Mouse (Mus musculus): Measurements from ENCODE around the gene Cacna1g. TPM values are rescaled to one million over a fixed set of nuclear protein-coding genes. Genes with fewer than 3 reads are reported as not detected.

Cacna1g gene
- polyA plus RNA-seq, 1 experiment from 2014 or later = 8.1 TPM

DNA sequence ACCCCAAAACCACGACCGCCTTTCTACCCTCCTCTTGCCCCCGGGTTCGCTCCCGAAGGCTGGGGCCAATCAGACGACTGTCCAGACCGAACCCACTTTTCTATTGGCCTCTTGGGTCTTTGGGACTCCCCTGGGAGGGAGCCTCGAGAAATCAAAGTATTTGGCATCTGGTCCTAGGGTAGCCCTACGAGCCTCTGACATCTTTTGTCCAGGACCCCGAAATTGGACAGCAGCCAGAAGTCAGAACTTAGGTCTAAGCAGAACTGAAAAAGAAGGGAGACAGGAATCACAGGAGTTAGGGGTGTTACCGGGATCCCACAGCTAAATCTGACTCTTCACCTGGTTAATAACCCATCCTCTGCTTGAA lies 529 bp upstream of the Cacna1g start:
- peaks cover 78% of the 10 kb centered on the region for H3K4me1 ChIP-seq
- DNase-seq (ENCODE audit: low spot score) = no peak
- peaks cover 76% of the 10 kb centered on the region for H3K27me3 ChIP-seq (ENCODE audit: low read depth, poor library complexity, severe bottlenecking)

DNA sequence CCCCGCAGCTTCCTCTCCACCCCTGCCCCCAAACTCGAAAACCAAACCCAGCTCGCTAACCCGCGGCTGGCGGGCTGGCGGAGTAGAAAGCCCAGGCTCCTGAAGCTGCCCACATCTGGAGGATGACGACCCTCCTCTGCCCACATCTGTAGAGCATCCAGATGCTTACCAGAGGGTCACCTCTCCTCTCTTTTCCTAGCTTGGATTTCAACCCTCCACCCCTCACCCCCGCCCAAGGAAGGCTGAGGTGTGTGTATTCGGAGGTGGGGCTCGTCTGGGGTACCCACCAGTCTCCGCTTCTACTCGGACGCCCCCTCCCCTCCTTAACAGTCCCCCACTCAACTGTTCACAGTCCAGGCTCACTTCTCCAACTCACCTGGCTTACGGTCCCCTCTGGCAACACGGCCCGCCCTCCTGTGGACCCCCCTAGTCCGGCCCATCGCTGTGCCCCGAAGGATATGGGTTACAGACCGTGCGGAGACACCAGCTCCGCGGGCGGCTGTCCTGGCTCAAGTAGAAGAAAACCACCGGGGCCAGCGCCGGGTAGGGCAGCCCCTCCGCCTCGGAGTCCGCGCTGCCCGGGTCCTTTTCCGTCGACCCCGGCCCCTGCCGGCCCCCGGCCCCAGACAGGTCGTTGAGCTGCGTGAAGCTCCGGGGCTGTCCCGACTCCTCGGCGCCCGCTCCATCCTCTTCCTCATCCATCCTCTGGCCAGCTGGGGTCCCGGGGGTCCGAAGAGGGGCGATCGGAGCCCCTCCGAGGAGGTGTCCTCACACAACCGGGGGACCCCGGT lies 887 bp downstream of the Cacna1g start:
- WGBS = under 1% methylated on average over 52 of the region's 52 CpGs
- peak overlapping the region; percentile 96 for H3K4me3 ChIP-seq
- no peaks in the 10 kb centered on the region for H3K36me3 ChIP-seq
- peak overlapping the region; percentile 96 for H3K27ac ChIP-seq (replicated peaks)
- H3K27me3 ChIP-seq (ENCODE audit: low read depth, poor library complexity, severe bottlenecking) = peaks cover 67% of the 10 kb centered on the region
- no peaks in the 10 kb centered on the region for H3K9me3 ChIP-seq (replicated peaks)
- DNase-seq (ENCODE audit: low spot score) = peak; percentile 64
- peaks cover 91% of the 10 kb centered on the region for H3K4me1 ChIP-seq

More for the DNA sequence above, 529 bp upstream of the Cacna1g start:
- Histone ChIP-seq H3K36me3 (no peaks in the 10 kb centered on the region), H3K4me3 (peak overlapping the region; percentile 96), H3K9me3 (replicated peaks) (no peaks in the 10 kb centered on the region), H3K27ac (replicated peaks) (peak overlapping the region; percentile 96)
- under 1% methylated on average over 11 of the region's 11 CpGs for WGBS

GRCm38 (mm10) chr11:94472585-94472915 lies 1.4 kb downstream of the Cacna1g start:
- H3K9me3 ChIP-seq (replicated peaks) = no peaks in the 10 kb centered on the region
- H3K36me3 ChIP-seq = no peaks in the 10 kb centered on the region
- H3K27me3 ChIP-seq (ENCODE audit: low read depth, poor library complexity, severe bottlenecking) = peaks cover 62% of the 10 kb centered on the region
- WGBS = under 1% methylated on average over 15 of the region's 15 CpGs
- DNase-seq (ENCODE audit: low spot score) = peak; percentile 50
- H3K27ac ChIP-seq (replicated peaks) = peak overlapping the region; percentile 96
- H3K4me3 ChIP-seq = peak overlapping the region; percentile 96
- H3K4me1 ChIP-seq = peaks cover 91% of the 10 kb centered on the region

- Histone ChIP-seq H3K27ac (replicated peaks) (peak overlapping the region; percentile 96), H3K9me3 (replicated peaks) (no peaks in the 10 kb centered on the region), H3K36me3 (no peaks in the 10 kb centered on the region), H3K27me3 (ENCODE audit: low read depth, poor library complexity, severe bottlenecking) (peaks cover 56% of the 10 kb centered on the region), H3K4me3 (peak overlapping the region; percentile 96), H3K4me1 (peaks cover 95% of the 10 kb centered on the region)
- peak; percentile 45 for DNase-seq (ENCODE audit: low spot score)
- 1% methylated on average over 17 of the region's 17 CpGs for WGBS
Measured at GRCm38 (mm10) chr11:94471740-94472584, 2.0 kb downstream of the Cacna1g start.

DNA sequence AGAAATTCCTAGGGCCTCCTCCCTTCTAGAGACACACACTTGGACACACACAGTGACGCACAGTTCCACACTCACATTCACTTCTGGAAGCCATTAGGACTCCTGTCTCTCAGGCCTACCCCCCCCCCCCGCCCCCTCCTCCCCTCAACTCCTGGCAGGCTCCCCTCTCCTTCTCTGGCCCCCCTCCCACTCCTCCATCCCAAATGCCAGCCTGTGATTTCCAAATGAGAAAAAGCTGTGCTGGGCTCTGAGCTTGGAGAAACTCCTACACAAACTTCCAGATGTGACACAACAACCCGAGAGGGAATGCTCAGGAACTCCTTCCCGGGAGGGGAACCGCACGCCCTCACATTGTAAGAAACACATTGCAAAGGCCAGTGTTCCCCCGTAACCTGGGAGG lies 3.6 kb downstream of the Cacna1g start:
- Histone ChIP-seq H3K4me3 (peak overlapping the region; percentile 96; the same call in 1 of the 2 replicates), H3K27me3 (ENCODE audit: low read depth, poor library complexity, severe bottlenecking) (peaks cover 40% of the 10 kb centered on the region), H3K9me3 (replicated peaks) (no peaks in the 10 kb centered on the region), H3K36me3 (peaks cover 3% of the 10 kb centered on the region), H3K4me1 (peaks cover 100% of the 10 kb centered on the region), H3K27ac (replicated peaks) (peak overlapping the region; percentile 96)
- peak; percentile 43 for DNase-seq (ENCODE audit: low spot score)
- WGBS = 24% methylated on average over 7 of the region's 7 CpGs

GRCm38 (mm10) chr11:94469136-94470064 lies 4.6 kb downstream of the Cacna1g start:
- H3K9me3 ChIP-seq (replicated peaks) = no peaks in the 10 kb centered on the region
- DNase-seq (ENCODE audit: low spot score) = peak; percentile 39
- peaks cover 6% of the 10 kb centered on the region for H3K36me3 ChIP-seq
- H3K27ac ChIP-seq (replicated peaks) = peak overlapping the region; percentile 96
- H3K4me1 ChIP-seq = peaks cover 100% of the 10 kb centered on the region
- peaks cover 30% of the 10 kb centered on the region for H3K27me3 ChIP-seq (ENCODE audit: low read depth, poor library complexity, severe bottlenecking)
- peak overlapping the region; percentile 96 for H3K4me3 ChIP-seq
- 13% methylated on average over 9 of the region's 9 CpGs for WGBS

GRCm38 (mm10) chr11:94468582-94469064 lies 5.4 kb downstream of the Cacna1g start:
- Histone ChIP-seq H3K4me3 (peak overlapping the region; percentile 96), H3K27me3 (ENCODE audit: low read depth, poor library complexity, severe bottlenecking) (peaks cover 28% of the 10 kb centered on the region), H3K4me1 (peaks cover 98% of the 10 kb centered on the region), H3K9me3 (replicated peaks) (no peaks in the 10 kb centered on the region), H3K27ac (replicated peaks) (peak overlapping the region; percentile 96), H3K36me3 (peaks cover 6% of the 10 kb centered on the region)
- 21% methylated on average over 4 of the region's 4 CpGs for WGBS
- DNase-seq (ENCODE audit: low spot score) = peak; percentile 93

DNA sequence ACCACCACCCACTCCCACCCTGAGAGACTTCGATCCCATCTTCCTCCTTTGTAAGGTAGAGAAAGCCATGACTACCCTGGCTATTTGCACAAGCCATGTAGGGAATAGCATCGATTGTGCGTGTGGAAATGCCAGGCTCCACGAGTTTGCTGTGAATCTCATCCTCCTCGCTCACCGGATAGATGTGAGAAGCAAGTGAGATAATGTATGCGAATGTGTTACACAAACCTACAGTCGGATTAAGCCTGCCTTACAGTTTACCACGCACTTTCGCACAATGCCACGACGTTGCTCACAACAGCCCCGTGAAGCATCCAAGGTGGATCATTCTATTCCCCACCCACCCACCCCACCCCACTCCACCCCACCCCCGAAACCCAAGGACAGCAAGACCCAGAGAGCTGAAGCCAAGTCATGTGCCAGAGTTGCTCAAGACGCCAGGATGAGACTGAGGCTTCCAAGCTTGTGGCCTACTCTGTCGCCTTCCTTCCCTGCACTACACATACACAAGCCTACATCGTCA lies 7.6 kb downstream of the Cacna1g start:
- peaks cover 17% of the 10 kb centered on the region for H3K36me3 ChIP-seq
- peaks cover 6% of the 10 kb centered on the region for H3K27me3 ChIP-seq (ENCODE audit: low read depth, poor library complexity, severe bottlenecking)
- H3K4me3 ChIP-seq = no peak overlapping the region
- H3K9me3 ChIP-seq (replicated peaks) = no peaks in the 10 kb centered on the region
- DNase-seq (ENCODE audit: low spot score) = no peak
- H3K27ac ChIP-seq (replicated peaks) = peak overlapping the region; percentile 46; the same call in 1 of the 2 replicates
- 90% methylated on average over 17 of the region's 17 CpGs for WGBS
- peaks cover 76% of the 10 kb centered on the region for H3K4me1 ChIP-seq

DNA sequence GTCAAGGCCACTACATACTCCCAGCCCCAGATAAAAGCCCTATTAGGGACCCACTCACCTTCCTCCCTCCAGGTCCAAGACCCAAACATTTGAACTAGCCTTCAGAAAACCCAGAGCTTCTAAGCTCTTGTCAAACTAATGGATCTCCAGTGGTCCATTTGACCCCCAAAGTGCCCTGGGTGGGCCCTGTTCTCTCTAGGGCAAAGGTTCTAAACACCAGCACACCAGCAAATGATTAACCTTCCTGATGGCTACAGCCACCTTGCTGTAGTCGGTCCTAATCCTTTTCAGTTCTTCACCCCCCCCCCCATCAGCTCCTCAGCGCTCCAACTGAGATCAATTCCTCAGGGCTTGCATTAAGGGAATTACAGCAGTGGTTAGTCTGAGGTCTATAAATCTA lies 9.8 kb downstream of the Cacna1g start:
- WGBS = 61% methylated on average over 2 of the region's 2 CpGs
- no peaks in the 10 kb centered on the region for H3K27me3 ChIP-seq (ENCODE audit: low read depth, poor library complexity, severe bottlenecking)
- no peak overlapping the region for H3K4me3 ChIP-seq
- H3K9me3 ChIP-seq (replicated peaks) = no peaks in the 10 kb centered on the region
- DNase-seq (ENCODE audit: low spot score) = no peak
- no peak overlapping the region for H3K27ac ChIP-seq (replicated peaks)
- peaks cover 38% of the 10 kb centered on the region for H3K36me3 ChIP-seq
- H3K4me1 ChIP-seq = peaks cover 65% of the 10 kb centered on the region

DNA sequence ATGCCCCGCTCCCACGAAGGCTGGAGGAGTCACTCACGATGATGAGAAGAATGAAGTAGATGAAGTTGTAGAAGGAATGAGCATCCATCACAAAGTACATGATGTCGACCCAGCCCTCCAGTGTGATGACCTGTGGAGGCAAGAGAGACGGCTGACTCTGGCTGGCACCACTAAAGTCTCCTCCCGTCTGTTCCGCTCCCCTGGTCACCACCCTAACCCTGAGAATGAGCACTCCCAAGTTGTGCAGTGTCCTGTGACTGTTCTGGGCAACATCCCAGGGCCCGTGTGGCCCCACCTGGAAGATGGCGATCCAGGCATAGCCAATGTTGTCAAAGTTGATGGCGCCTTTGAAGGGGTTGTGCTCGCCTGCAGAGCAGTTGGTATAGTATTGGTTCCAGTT lies 12.1 kb downstream of the Cacna1g start:
- Histone ChIP-seq H3K4me1 (peaks cover 54% of the 10 kb centered on the region), H3K27ac (replicated peaks) (no peak overlapping the region), H3K36me3 (peaks cover 58% of the 10 kb centered on the region), H3K4me3 (no peak overlapping the region), H3K9me3 (replicated peaks) (no peaks in the 10 kb centered on the region), H3K27me3 (ENCODE audit: low read depth, poor library complexity, severe bottlenecking) (no peaks in the 10 kb centered on the region)
- no peak for DNase-seq (ENCODE audit: low spot score)
- 95% methylated on average over 11 of the region's 11 CpGs for WGBS

GRCm38 (mm10) chr11:94457001-94457400 lies 17.0 kb downstream of the Cacna1g start:
- Histone ChIP-seq H3K4me3 (no peak overlapping the region), H3K36me3 (peaks cover 87% of the 10 kb centered on the region), H3K27me3 (ENCODE audit: low read depth, poor library complexity, severe bottlenecking) (no peaks in the 10 kb centered on the region), H3K27ac (replicated peaks) (no peak overlapping the region), H3K4me1 (peaks cover 34% of the 10 kb centered on the region), H3K9me3 (replicated peaks) (no peaks in the 10 kb centered on the region)
- 85% methylated on average over 15 of the region's 15 CpGs for WGBS
- no peak for DNase-seq (ENCODE audit: low spot score)

DNA sequence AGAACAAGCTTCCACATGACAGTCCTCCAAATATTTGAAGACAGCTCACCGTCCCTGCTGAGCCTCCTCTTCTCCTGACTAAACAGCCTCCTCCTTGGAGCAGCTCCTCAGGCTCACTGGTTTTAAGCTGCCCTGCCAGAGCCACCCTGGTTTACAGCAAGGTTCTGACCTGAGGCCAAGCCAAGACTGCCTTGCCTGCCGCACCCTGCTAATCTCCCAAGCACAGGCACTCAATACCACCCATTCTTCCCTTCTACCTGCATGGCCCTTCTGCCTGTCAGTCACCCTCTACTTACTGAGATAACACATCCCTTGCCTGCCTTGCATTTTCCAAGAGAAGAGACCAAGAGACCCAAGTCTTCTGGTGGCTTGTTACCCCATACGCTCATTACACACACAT lies 17.7 kb downstream of the Cacna1g start:
- H3K4me1 ChIP-seq = peaks cover 34% of the 10 kb centered on the region
- no peak overlapping the region for H3K4me3 ChIP-seq
- WGBS = 83% methylated on average over 3 of the region's 3 CpGs
- peak overlapping the region; percentile 53; the same call in 1 of the 2 replicates for H3K27ac ChIP-seq (replicated peaks)
- no peak for DNase-seq (ENCODE audit: low spot score)
- H3K27me3 ChIP-seq (ENCODE audit: low read depth, poor library complexity, severe bottlenecking) = no peaks in the 10 kb centered on the region
- peaks cover 87% of the 10 kb centered on the region for H3K36me3 ChIP-seq
- H3K9me3 ChIP-seq (replicated peaks) = no peaks in the 10 kb centered on the region

Data from midbrain, embryonic 10.5 days (tissue).